Mouse (Mus musculus) thymus, postnatal 36 days (tissue): Measurements from ENCODE around the gene Apobr.

Source experiments
- DNase-seq, 2 experiments: peaks; one replicate each; pipeline ENCODE4 v3.0.0; 2022; ENCODE audit warnings: mixed read lengths in 2 of 2

Apobr gene

DNA sequence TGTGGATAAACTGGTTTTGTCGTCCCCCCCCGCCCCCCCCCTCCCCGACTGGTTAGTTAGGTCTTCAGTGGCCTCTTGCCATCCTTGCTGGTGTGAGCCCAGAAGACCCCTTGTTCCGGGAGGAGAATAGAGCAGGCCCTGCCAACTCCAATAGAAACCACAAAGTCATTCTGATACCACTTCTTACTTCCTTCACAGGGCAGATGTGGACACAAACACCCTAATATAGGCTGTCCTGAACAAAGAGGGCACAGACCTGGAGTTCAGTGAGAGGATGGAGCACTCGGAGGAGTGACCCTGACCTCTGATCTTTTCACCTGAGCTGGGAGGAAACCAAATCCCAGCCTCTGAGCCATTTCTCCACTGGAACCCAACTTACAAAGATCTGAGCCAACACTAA, 17.2 kb downstream of the Apobr start:
- no peak for DNase-seq

DNA sequence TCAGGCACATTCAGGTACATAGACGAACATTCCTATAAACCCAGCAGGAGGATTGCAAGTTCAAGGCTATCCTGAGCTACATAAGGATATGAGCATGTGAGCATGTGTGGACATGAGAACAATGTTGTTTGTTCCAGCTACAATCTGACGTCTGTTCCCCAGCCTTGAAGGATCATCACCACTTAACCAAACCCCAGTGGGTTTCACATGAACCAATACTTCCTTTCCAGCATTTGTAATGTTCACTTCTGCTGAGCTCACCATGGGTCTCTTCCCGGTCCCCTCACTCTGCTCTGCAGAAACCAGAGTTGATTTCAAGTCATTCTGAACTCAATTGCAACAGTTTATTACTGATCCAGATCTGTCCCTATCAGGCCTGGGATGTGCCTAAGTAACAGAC, 17.9 kb downstream of the Apobr start:
- no peak for DNase-seq

DNA sequence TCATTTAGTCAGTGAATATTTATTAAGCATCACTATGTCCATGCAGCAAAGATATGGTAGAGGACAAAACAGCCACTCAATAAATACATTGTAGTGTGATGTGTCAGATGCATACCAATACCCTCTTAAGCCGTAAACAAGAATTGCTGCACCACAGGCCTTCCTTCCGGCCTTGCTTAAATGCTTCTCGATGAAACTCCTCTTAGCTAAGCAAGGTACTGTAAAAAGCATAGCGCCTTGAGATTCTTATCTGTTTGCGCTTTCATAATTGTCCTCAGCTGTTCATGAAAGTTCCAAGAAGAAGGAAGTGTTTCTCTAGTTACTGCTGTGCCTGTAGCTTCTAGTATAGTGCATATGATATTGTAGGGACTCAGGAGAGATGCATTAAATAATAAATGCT, 21.9 kb downstream of the Apobr start:
- no peak for DNase-seq

DNA sequence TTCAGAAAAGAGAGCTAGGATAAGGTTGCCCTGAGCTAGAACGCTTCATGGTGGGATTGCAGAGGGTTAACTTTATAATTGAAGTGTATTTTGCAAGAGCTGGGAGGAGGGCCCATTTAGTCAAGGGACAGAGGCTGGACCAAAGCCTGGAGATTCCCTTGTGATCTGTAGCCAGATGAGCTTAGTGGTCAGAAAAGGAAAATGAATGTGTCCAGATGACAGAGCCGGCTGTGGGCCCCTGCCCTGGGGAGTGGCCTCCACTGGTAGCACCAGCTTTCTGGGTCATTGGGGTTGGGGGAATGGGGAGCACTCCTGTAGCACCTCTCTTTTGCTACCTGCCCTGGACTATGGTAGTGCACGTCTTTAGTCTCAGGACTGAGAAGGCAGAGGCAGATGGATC, 22.3 kb downstream of the Apobr start:
- DNase-seq, result no peak

DNA sequence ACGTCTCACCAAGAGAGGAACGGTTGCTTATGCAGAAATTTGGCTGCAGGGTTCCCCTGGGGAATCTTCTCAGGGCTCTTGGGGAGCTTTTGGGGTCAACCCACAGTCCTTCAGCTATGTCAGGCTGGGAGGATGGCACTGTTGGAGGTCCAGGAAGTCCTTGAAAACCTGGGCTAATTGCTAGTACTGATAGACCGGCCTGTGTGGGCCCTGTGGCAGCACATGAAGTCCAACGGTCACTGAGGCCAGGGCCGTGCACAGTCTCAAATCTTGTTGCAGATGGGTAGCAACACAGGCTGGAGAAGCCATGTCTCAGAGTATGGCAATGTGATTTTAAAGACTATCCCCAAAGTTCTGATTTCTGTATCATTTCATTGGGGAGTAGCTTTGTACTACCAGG, 23.1 kb downstream of the Apobr start:
- no peak for DNase-seq

DNA sequence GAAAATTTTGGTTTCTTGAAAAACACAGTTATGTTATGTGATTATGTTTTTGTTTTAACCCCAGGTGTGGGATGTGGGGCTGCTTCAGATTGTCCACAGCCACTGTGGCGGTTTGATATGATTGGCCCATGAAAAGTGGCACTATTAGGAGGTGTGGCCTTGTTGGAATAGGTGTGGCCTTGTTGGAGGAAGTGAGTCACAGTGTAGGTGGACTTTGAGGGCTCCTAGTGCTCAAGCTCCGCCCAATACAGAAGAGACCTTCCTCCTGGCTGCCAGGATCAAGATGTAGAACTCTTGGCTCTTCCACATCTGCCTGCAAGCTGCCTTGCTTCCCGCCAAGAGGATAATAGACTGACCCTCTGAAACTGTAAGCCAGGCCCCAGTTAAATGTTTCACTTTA, 28.0 kb downstream of the Apobr start:
- DNase-seq, result no peak

DNA sequence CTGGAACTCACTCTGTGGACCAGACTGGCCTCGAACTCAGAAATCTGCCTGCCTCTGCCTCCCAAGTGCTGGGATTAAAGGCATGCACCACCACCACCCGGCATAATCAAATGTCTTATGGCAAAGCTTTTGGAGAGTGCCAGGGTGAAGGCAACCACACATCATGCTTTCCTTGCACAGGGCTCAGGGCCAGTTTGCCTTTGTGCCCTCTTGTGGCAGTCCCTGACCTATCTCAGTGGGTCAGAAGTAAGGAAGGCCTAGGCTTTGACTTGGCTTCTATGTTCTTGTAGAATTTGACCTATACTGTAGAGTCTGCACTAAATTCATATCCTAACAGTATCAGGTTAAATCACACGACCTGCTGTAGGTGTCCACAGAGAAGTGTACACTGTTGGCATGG, 32.0 kb downstream of the Apobr start:
- no peak for DNase-seq

DNA sequence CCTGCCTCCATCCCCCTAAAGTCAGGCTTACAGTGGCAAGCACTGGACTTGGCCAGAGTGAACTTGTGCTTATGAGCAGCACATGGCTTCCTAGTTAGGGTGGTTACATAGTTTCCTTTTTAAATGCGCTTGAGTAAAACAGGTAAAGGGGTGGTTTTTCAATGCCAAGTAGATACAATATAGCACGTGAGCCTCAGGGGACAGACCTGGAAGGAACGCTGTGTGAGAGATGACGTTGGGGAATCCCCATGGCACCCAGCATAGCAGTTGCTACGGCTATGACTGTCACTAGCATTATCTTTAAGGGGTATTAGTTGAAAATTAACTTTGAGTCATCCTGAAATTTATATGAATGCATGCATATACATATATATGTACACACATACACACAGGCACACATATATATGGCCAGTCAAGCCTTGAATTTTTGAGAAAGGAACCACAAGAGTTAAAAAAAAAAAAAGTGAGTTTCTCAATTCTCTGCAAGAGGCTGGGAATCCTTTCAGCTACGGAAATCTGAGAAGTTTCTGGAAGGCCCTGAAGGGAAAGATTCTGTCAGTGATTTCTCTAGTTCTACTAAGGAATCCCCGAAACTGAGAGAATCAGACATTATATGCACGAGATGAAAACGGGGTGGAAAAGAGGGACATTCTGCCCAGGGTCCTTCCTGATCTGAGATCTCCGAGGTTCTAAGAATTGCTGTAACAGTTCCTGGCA, 35.0 kb downstream of the Apobr start:
- DNase-seq, result no peak

DNA sequence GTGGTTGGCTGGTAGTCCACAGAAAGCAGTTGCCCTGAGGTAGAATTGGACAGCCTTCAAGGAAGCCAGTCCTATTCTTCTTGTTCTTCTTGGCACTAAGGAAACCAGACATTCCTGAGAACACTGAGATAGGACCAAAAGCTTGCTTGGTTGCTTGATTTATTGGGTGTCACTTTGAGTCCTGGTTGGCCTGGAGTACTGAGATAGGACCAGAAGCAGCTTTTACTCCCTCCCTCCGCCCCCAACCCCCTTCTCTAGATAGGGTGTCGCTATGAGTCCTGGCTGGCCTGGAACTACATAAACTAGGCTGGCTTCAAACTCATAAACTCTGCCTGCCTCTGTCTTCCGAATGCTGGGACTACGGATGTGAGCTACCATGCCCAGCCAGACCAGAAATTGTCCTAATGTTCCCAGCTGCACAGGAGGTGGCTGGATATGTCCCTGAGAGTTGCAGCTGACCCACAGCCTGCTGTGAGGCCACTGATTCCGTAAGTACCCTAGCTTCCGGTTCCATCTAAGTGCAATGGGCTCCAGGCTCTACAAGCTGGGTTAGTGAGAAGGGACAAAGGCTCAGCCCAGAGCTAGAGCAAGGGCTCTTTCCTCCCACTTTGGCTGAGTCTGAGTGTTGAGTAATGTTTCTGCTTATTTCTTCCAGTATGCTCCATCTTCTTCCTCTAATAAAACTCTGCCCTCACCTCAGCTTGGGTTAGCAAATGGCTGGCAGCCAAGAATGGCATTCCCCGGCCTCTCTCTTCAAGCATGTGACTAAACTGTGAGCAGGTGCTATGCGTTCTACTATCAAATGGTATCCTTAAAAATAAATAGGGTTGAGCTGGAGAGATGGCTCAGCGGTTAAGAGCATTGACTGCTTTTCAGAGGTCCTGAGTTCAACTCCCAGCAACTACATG, 37.0 kb downstream of the Apobr start:
- DNase-seq, result no peak

DNA sequence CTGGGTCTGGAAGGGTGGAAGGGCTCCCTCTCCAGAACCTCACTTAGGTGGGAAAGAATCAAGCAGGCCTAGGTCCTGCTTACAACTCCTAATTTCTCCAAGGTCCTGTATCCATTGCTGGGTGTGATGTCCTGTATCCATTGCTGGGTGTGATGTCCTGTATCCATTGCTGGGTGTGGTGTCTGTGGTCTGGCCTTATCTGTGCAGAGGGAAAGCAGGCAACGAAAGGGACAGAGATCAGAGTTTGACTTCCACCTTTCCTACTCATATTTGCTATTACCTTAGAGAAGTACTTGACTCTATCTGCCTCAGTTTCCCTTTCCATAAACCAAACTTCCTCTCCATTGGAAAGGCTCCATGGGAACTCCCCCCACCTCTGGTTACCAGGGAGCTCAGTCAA, 38.6 kb downstream of the Apobr start:
- no peak for DNase-seq

DNA sequence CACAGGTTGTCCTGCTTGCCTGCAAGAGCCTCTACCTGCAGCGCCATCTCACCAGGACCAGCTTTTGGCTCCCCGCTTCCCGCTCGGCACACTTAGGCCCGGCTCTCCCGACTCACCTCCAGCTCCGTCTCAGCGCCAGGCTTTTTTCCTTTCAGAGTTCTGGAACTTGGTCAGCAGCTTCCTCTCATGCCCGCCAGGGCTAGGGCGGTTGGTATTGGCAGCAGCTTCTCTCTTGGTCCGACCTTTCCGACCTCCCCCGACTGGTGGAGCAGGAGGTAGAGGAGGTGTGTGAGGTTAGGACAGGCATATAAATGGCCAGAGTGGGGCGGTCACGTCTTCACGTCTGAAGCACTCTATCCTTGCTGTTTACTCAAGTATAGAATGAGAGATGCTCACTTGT, 40.0 kb downstream of the Apobr start:
- DNase-seq, result no peak

DNA sequence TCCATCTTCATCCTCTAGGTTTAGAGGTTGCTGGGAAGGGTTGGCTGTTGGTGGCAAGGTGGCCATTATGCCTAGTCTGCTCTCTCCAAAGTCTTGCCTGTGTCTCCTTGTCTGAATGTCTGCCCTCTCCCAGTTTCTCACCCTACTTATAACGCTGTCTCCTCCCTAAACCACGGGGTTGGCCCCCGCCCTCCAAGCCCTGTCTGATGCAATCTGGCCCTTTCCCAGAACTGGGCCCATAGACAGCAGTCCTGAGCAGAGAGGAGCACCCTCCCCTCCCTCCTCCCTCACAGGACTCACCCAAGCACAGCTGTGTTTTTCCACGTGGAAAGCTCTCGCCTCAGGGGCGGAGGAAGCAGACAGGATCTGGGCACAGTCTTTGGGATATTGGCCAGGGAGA, 40.6 kb downstream of the Apobr start:
- no peak for DNase-seq

DNA sequence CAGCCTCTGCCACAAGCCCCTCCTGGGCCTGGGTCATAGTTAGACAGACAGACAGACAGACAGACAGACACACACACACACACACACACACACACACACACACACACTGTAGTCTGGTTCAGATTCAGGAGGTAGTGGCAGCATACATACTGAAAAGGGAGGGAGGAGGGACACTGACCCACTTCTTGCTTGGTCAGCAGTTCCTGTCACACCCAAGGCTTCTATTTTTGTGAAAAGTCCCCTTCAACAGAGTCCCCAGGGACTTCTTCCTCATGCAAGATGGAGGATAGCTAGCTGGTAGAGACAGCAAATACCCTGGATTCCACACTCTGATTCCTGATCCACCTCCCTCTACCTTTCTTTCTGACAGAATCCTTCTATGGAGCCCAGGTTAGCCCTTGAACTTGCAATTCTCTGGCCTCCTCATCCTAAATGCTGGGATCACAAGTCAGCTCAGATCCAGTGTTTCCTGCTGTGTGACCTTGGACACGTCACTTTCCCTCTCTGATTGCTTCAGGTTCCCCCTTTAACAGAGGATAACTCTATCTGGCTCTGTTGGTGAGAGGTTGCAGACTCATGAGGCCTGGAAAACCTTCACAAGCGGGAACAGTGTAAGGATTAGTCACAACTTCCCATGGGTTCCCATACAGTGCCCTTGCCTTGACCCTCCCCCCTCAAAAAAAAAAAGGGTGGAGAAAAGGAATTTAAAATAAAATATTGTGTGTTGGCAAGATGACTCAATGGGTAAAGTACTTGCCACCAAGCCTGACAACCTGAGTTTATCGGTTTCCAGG, 41.3 kb downstream of the Apobr start:
- no peak for DNase-seq

DNA sequence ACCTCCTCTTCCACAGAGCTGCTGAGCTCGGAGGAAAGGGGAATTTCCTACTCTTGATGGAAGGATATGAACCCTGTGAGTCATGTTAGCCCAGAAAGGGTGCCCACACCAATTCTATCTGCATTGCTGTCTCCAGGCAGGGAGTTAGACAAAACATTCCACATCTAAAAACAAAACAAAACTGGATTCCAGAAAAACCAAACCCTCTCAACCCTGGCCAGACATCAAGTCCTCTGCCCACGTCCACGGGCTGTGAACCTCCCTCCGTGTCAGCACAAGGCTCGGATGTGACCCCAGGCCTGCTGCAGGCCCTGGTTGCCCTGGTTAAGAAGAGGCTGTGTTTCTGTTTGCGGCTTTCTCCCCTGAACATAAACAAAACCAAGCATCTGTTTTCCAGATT, 43.4 kb downstream of the Apobr start:
- no peak for DNase-seq

DNA sequence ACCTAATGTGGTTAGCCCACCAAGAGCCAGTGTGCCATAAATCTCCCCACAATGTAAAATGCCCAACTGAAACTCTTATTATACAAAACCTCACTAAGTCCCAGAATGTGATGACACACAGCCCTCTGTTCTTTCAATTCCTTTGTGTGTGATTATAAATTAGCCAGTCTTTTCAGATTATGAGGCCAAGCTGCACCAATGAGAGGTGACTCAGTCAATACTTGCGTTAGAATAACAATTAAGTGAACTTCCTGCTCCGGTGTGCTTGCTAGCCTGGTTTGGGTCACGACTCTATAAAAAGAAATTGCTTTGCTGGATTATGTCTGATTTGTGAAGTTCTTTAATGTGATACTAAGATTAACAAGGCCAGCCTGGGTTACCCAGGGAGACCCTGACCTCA, 45.2 kb downstream of the Apobr start:
- no peak for DNase-seq

DNA sequence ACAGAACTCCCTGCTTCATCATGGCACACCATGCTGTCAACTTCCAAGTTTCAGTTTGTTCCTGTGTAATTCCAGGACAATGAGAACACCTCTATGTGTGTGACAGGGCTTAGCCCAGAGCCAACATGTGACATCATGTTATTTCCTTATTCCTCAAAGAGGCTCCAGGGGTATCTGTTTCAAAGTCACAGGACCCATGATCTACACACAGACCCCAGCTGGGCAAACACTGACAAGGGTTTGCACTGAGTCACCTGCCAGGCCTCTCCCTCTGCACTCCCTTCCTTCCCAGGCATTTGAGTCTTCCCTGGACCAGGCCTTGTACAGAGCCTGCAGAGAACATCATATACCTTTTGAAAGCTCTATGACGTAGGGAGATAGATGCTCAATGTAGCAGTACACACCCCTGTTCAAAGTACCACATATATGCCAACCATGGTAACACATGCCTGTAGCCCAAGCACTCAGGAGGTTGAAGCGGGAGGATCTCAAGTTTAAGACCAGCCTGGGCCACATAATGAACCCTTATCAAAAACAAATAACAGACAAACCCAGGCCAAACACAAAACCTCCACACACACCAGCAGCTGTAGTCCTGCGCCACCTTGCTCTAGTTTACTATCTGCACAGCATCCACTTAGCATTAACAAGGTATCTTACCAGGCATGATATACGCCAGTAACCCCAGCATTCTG, 46.2 kb downstream of the Apobr start, which contains the start of gene Nupr1:
Nupr1 (minus strand) TSS at position 38 of the 695 bp plus-strand sequence.
- DNase-seq, result no peak

DNA sequence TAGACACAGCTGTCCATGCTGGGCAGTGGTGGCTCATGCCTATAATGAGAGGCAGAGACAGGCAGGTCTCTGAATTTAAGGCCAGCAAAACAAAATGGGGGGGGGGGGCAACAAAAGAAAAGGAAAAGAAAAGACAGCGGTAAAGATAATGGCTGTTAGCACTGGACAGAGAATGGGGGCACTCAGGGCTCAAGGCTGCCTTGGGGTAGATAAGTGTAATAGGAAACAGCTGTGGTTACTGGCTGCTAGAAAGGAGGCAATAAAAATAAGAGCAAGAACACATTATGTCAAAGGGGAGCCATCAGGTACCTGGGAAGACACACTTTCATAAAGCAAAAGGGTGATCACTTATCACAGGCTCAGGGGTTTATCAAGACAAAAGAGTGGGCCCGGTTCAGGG, 47.7 kb downstream of the Apobr start:
- DNase-seq, result no peak

DNA sequence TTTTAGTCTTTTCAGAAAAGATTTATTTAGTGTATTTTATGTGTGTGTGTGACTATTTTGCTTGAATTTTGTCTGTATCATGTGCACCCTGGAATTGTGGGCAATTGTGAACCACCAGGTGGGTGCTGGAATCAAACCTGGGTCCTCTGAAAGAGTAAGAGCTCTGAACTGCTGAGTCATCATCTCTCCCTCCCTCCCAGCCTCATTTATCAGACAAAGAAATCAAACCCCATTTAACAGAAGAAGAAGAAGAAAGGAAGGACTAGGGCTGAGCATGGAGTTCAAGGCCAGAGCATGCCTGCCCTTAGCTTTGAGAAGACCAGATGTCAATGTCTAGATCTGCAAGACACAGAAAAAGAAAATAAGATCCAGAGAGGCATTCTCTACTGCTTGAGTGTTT, 50.6 kb downstream of the Apobr start:
- DNase-seq, result no peak

DNA sequence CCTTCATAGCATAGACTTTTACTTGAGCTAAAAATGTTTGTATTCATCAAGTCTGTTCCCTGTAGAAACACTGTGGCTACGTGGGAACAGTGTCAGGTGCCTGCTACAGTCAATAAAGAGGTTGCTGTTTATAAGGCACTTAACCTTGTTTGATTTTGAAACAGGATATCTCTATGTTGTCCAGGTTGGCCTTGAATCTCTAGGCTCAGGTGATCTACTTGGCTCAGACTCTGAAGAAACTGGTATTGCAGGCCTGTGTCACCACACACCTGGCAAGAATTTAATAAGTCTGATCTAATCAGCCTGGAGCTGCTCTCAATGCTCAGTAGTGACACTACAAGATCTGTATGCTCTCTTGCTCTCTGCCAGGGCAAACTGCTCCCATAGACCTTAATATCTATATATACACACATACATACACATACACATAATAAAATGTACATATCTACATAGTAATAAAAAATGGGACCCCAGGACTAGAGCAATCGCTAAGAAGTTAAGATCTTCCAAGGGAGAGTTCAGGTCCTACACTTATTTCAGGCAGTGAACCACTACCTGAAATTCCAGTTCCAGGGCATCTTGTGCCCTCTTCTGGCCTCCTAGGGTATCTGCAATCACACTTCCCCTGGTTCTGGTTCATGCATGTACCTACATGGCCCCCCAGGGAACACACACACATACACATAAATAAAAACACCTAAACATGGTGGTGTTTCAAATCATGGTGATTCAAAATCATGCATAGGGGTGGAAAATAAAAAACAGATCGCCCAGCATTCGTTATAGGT, 52.2 kb downstream of the Apobr start:
- DNase-seq, result peak; percentile 18 to 37
